Mouse (Mus musculus) urinary bladder, adult 2 months (tissue): ENCODE results near the gene Synpr. TPM values are rescaled to one million over a fixed set of nuclear protein-coding genes. Genes with fewer than 3 reads are reported as not detected.
"Not testable (repeated sequence)": the region's sequence is repeated elsewhere in the genome, so short reads cannot be mapped to it uniquely, and the experiment has no call there.

Experiments used
- DNase-seq: peaks from one replicate; pipeline ENCODE4 v3.0.0; 2022; ENCODE audit warnings: low spot score
- polyA plus RNA-seq: library from polyadenylated mRNA; depleted of rRNA; stranded (reverse); fragments of >200 nt; gene quantifications from 2 replicates; pipeline ENCODE4 v1.2.3, GENCODE M21; 2012; rRNA removed

The Synpr gene
- 0.32 and 0.47 TPM in 2 replicates for polyA plus RNA-seq

GRCm38 (mm10) chr14:13284091-13284844 is at the start of gene Synpr:
Gene Synpr, plus strand, starts transcription at chr14:13284780.
- DNase-seq = no peak

DNA sequence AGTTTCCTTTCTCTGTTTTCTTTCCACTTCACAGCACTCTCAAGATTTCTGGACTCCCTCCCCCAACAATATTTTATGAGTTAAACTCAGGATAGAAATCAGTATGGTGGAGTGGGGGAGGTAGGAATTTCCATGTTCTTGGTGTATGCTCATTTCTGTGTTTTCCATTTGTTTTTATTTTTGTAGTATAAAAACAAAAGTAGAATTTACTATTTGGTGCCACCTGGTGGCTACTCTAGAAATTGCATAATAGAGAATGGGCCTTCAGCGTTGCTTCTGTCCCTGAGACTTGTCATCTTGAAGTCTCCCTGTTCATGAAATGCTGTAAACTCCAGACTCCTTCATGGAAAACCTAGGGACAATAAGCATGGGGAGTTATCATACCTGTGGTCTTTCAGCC is 47.7 kb upstream of the Synpr start:
- DNase-seq = no peak

- no peak for DNase-seq
These were observed 37.1 kb upstream of the Synpr start for GRCm38 (mm10) chr14:13247431-13247830.

- no peak for DNase-seq
These were observed 35.2 kb upstream of the Synpr start for GRCm38 (mm10) chr14:13249361-13249760.

DNA sequence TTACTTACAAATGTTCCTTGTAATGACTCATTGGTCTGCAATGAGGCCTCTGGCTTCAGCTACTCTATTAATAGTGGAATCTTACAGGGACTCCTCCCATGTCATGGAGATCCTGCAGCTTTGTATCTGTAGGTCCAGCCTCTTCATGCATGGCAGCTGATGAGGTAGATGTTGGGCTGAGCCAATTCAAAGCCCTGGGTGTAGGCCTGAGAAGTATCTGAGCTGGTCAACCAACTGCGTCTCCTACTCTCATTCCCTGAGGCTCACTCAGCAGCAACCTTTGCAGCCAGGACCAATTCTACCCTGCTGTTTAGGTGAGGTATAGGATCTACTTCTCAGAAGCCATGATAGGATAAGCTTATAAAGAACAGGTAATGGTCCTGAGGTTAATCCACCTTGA is 32.0 kb upstream of the Synpr start:
- no peak for DNase-seq

DNA sequence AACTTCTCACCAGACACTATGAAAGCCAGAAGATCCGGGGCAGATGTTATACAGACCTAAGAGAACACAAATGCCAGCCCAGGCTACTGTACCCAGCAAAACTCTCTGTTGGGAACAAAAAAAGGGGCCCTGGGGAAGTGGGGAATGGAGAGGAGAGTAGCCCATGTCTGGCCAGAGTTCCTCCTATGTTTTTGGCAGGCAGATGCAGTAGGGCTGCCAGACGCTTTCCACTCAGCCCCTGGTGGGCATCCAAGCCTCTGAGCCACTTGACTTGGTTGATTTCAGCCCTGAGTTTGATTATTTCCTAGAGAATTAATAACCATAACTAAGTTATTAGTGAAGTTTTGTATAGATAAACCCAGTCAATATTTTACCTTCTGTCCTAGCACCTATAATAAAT is 29.8 kb upstream of the Synpr start:
- DNase-seq = not testable (repeated sequence)

- no peak for DNase-seq
These were observed 22.2 kb upstream of the Synpr start for GRCm38 (mm10) chr14:13262406-13262805.

GRCm38 (mm10) chr14:13266331-13266730 is 18.2 kb upstream of the Synpr start:
- no peak for DNase-seq

DNA sequence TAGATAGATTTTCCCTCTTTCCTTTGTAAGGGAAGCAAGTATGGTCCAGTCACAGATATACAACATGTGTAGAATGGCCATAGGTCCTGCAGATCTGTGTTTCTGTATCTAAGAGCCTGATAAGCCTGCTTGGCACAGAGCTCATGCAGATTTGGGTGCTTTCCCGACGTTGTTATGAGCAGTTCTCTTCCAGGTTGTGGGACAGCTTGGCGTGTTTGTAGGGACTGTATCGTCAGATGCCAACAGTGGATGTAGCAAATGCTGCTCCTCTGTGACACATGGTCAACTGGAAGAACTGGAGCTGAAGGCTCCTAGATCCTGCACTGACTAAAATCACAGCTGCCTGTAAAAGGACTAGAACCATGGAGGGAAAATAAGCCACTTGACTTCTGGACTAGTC is 17.4 kb upstream of the Synpr start:
- DNase-seq = no peak

- DNase-seq = no peak
These were observed 1.4 kb upstream of the Synpr start for GRCm38 (mm10) chr14:13283211-13283610.

GRCm38 (mm10) chr14:13284845-13285198 is 242 bp downstream of the Synpr start:
- DNase-seq = no peak

GRCm38 (mm10) chr14:13285341-13286130 is 956 bp downstream of the Synpr start:
- DNase-seq = no peak

DNA sequence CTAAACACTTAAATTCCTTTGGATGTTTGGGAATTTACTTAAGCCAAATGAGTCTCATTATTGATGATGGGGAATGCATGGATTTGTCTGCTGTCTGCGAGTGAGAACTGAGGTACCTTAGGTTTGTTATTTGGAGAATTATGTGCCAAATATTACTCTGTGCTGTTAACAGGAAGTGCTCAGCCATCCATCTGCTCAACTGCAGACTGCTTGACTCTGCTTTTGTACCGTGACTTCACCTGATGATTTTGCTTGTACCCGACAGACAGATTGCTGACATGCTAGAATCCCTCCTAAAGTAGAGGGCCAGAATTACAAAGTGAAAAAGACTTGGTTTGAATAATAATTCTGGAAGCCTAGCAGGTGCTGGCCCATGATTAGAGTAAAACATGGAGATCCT is 9.6 kb downstream of the Synpr start:
- no peak for DNase-seq

DNA sequence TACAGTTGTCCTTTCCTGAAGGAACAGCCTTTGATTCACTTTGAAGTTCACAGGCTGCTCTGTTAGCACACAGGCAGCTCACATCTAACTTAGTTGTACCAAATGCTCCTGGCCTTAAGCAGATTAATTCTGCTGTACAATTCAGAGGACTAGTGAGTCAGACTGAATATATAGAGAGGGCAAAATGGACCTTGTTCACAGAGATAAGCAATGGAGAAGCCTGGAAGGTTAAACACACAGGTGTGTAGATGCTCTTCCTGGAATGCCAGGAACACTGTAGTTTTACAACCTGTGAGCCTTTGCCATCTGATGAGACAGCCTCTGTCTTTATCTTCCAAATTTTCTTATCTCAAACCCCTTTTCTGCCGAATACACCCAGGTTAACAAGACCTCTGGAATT is 29.7 kb downstream of the Synpr start:
- no peak for DNase-seq

- no peak for DNase-seq
These were observed 43.9 kb downstream of the Synpr start for GRCm38 (mm10) chr14:13328461-13328860.

DNA sequence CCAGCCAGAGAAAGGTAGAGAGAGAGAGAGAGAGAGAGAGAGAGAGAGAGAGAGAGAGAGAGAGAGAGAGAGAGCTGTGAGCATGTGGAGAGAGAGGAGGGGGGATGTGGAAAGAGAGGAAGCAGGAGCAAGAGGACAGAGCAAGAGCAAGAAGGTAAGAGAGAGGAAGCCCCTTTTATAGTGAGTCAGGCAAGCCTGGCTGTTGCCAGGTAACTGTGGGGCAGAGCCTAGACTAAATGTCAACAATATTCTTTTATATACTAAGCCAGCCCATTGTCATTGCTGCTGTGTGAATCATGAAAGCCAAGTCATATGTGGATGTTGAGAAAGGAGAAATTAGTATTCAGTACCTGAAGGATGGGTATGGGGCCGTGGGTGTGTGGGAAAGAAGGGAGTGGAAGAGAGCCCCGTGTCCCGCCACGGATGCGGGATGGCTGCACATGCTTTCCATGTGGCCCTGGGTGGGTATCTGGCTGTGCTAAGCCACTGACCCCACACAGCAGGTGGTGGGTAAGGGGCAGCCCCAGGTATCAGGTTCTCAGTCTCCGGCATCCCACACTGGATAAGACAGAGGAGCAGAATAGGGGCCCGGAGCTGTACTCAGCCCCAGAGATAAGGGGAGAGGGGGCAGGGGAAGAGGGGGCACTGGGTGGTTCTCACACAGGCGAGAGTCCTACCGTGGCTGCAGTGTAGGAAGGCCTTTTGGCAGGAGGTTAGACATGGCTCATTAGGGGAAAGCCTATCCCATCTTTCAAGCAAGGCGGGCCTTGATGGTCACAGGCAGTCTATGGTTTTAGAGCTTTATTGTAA is 48.1 kb downstream of the Synpr start:
- DNase-seq = no peak

GRCm38 (mm10) chr14:13333372-13333771 is 48.8 kb downstream of the Synpr start:
- no peak for DNase-seq

- no peak for DNase-seq
These were observed 51.6 kb downstream of the Synpr start for GRCm38 (mm10) chr14:13336162-13336561.

DNA sequence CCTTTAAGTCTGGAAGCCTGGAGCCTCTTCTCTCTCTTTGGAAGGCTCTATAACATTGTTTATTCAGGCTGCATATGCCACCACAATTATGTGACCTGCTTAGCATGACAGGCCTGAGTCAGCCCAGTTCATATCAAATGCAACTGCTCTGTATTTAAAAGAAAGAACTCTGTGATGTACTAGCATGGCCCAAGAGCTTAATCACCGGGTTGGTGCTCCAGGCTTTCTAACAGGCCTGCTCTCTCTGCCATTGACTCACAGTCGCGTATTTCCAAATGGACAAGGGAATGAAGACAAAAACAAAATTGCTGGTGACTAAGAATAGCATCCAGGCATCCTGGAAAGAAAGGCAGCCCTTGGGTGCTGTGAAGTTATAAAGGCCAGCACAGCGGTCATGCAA is 56.1 kb downstream of the Synpr start:
- DNase-seq = no peak

DNA sequence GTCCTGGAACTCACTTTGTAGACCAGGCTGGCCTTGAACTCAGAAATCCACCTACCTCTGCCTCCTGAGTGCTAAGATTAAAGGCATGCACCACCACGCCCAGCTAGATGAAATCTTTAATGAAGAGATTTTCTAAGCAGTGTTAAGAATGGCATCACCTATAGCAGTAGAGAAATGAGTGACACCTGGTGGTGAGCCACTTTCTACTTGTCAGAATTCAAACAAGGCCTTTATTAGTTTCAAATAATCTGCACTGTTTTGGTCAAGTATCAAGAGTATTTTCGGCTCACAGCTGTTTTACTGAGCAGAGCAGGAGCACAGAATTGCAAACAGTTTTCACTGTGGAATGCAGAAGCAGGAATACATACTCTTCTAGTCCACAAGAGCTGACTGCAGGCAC is 59.7 kb downstream of the Synpr start:
- no peak for DNase-seq

DNA sequence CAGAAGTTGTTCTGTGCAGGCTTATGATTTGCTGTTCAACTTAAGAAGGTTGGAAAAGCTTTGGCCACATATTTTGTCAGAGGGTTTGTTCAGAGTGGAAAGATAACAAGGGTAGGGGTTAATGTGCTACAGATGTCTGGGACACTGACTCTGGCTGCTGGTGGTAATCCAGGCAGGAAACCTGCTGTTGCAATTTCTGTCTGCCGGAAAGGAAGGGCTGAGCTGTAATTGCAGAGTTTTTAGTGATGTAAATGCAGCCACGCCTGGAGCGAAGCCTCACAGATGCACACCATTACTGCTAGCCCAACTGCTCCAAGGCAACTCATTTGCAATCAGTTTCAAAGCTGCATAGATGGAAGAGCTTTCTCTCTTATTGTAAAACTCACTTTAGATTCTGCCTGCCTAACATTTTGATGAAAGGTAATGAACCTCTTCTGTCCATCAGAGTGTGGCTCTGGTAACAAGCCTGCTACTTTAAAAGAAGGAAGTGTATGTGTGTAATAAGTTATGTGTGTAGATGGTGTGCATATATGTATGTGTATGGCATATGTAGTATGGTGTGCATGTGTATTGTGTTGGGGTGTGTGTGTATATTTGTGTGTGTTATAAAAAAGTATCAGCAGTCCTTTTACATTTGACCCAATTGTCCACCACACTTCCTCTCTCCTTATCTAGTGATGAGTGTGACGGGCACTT is 64.7 kb downstream of the Synpr start:
- DNase-seq = no peak

DNA sequence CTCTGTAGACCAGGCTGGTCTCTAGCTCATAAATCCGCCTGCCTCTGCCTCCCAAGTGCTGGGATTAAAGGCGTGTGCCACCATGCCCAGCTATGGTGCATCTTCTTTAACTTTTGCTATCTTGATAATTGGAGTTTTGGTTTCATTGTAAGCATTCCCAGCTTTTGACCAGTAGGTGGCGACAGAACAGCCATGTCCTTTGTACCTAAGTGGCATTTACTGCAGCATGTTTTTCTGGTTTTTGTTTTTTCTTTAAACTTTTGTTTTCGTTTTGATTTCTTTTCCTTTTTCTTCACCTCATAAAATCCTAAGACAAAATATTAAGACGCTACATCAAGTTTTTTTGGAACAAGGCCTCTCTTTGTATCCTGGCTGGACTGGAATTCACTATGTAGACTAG is 69.6 kb downstream of the Synpr start:
- no peak for DNase-seq
